Mouse (Mus musculus) lung, embryonic 14.5 days (tissue): Measurements from ENCODE around the gene Gm12394. TPM values are rescaled to one million over a fixed set of nuclear protein-coding genes. Genes with fewer than 3 reads are reported as not detected.
"Not testable (repeated sequence)": the region's sequence is repeated elsewhere in the genome, so short reads cannot be mapped to it uniquely, and the experiment has no call there.

Source experiments
- ATAC-seq: fragments of 200-750 bp; cut with Nextera tagmentation; 2 replicates; pipeline ENCODE4 v1.8.0; 2017; ENCODE audit warnings: mild to moderate bottlenecking, moderate TSS enrichment, moderate library complexity; ENCODE audit not compliant: insufficient read depth
- DNase-seq: peaks from one replicate; pipeline ENCODE4 v3.0.0-alpha.2; 2015
- H3K27ac ChIP-seq: fragments of 300-500 bp; sonication (generic); 2 replicates; pipeline ENCODE4 v1.5.1; 2014; ENCODE audit warnings: low read depth, mild to moderate bottlenecking, moderate library complexity
- H3K27me3 ChIP-seq: fragments of 300-500 bp; sonication (generic); 2 replicates; pipeline ENCODE4 v1.6.1; 2014; ENCODE audit warnings: low read length, control low read depth; ENCODE audit not compliant: insufficient read depth
- H3K36me3 ChIP-seq: fragments of 300-500 bp; sonication (generic); 2 replicates; pipeline ENCODE4 v1.6.1; 2014; ENCODE audit warnings: control low read depth; ENCODE audit not compliant: insufficient read depth
- H3K4me1 ChIP-seq: fragments of 300-500 bp; sonication (generic); 2 replicates; pipeline ENCODE4 v1.6.1; 2014; ENCODE audit warnings: antibody characterized with exemption, control low read depth; ENCODE audit not compliant: insufficient read depth
- H3K4me2 ChIP-seq: fragments of 300-500 bp; sonication (generic); 2 replicates; pipeline ENCODE4 v1.6.1; 2014; ENCODE audit warnings: mild to moderate bottlenecking
- H3K4me3 ChIP-seq: fragments of 300-500 bp; sonication (generic); 2 replicates; pipeline ENCODE4 v1.5.1; 2014; ENCODE audit warnings: low read depth, low read length
- H3K9ac ChIP-seq: fragments of 300-500 bp; sonication (generic); 2 replicates; pipeline ENCODE4 v1.6.1; 2014
- H3K9me3 ChIP-seq: fragments of 300-500 bp; sonication (generic); 2 replicates; pipeline ENCODE4 v1.6.1; 2016; ENCODE audit warnings: low read depth, low read length, control low read depth
- CTCF ChIP-seq: IDR thresholded peaks from 2 replicates; pipeline ENCODE4 v1.5.1; 2016; ENCODE audit warnings: antibody characterized with exemption, low read depth
- WGBS: fragments of 180-500 bp; shearing (Covaris S2); extraction: QIAGEN DNeasy Blood & Tissue Kit; methylation state at CpG from one replicate; pipeline ENCODE4 v1.1.7; 2014; 5-methylcytosine and 5-hydroxymethylcytosine counted together
- polyA plus RNA-seq: library from polyadenylated mRNA; unstranded; fragments of >200 nt; fragmentation: Nextera tagmentation; extraction: Ambion mirVana; gene quantifications from 2 replicates; pipeline ENCODE4 v1.2.1, GENCODE M21; 2014

The Gm12394 gene
- 0.12 and 0.38 TPM in 2 replicates for polyA plus RNA-seq

- H3K9ac ChIP-seq, H3K4me3 ChIP-seq, ATAC-seq, H3K36me3 ChIP-seq, DNase-seq, H3K9me3 ChIP-seq, H3K27me3 ChIP-seq, H3K4me2 ChIP-seq, H3K27ac ChIP-seq, H3K4me1 ChIP-seq: not testable (repeated sequence)
- WGBS: 59% methylated on average over 1 of the region's 1 CpGs
These were observed at the start of gene Gm12394 for GRCm38 (mm10) chr4:42856671-42857070. Gene Gm12394 (minus strand): TSS chr4:42856771.

- Histone ChIP-seq H3K27ac (no peak overlapping the region), H3K4me1 (no peaks in the 10 kb centered on the region), H3K4me3 (no peak overlapping the region), H3K9ac (no peak overlapping the region), H3K4me2 (no peak overlapping the region), H3K36me3 (no peaks in the 10 kb centered on the region), H3K27me3 (no peaks in the 10 kb centered on the region), H3K9me3 (no peaks in the 10 kb centered on the region)
- 85% methylated on average over 6 of the region's 6 CpGs for WGBS
- TF ChIP-seq CTCF: no peak
- ATAC-seq (no peak), DNase-seq (no peak)
These were observed 48.4 kb upstream of the Gm12394 start for GRCm38 (mm10) chr4:42904966-42905365.

- no peak overlapping the region for H3K4me3 ChIP-seq
- no peak for ATAC-seq
- H3K4me2 ChIP-seq: no peak overlapping the region
- TF ChIP-seq CTCF: no peak
- H3K9ac ChIP-seq: no peak overlapping the region
- no peaks in the 10 kb centered on the region for H3K36me3 ChIP-seq
- no peaks in the 10 kb centered on the region for H3K9me3 ChIP-seq
- no peak for DNase-seq
- no peaks in the 10 kb centered on the region for H3K4me1 ChIP-seq
- no peaks in the 10 kb centered on the region for H3K27me3 ChIP-seq
- 85% methylated on average over 3 of the region's 3 CpGs for WGBS
- no peak overlapping the region for H3K27ac ChIP-seq
These were observed 48.0 kb upstream of the Gm12394 start for GRCm38 (mm10) chr4:42904523-42904922.

- Histone ChIP-seq H3K9ac (no peak overlapping the region), H3K36me3 (no peaks in the 10 kb centered on the region), H3K27ac (no peak overlapping the region), H3K9me3 (no peaks in the 10 kb centered on the region), H3K4me1 (no peaks in the 10 kb centered on the region), H3K27me3 (no peaks in the 10 kb centered on the region), H3K4me2 (no peak overlapping the region), H3K4me3 (no peak overlapping the region)
- DNase-seq: no peak
- no peak for TF ChIP-seq CTCF
- ATAC-seq: no peak
- 29% methylated on average over 1 of the region's 1 CpGs for WGBS
These were observed 47.4 kb upstream of the Gm12394 start for GRCm38 (mm10) chr4:42903942-42904341.

- H3K27ac ChIP-seq: no peak overlapping the region
- H3K4me3 ChIP-seq: no peak overlapping the region
- H3K4me1 ChIP-seq: no peaks in the 10 kb centered on the region
- H3K4me2 ChIP-seq: no peak overlapping the region
- no peaks in the 10 kb centered on the region for H3K27me3 ChIP-seq
- ATAC-seq: no peak
- H3K36me3 ChIP-seq: no peaks in the 10 kb centered on the region
- 85% methylated on average over 5 of the region's 5 CpGs for WGBS
- H3K9me3 ChIP-seq: no peaks in the 10 kb centered on the region
- DNase-seq: no peak
- H3K9ac ChIP-seq: no peak overlapping the region
- TF ChIP-seq CTCF: no peak
These were observed 46.2 kb upstream of the Gm12394 start for GRCm38 (mm10) chr4:42902730-42903129.

GRCm38 (mm10) chr4:42902174-42902573, 45.6 kb upstream of the Gm12394 start:
- Histone ChIP-seq H3K4me1 (no peaks in the 10 kb centered on the region), H3K9ac (no peak overlapping the region), H3K4me2 (no peak overlapping the region), H3K9me3 (no peaks in the 10 kb centered on the region), H3K27ac (no peak overlapping the region), H3K27me3 (no peaks in the 10 kb centered on the region), H3K36me3 (no peaks in the 10 kb centered on the region), H3K4me3 (no peak overlapping the region)
- 40% methylated on average over 9 of the region's 9 CpGs for WGBS
- ATAC-seq: no peak
- peak; percentile 27 for DNase-seq
- peak; percentile 59 for TF ChIP-seq CTCF

- Histone ChIP-seq H3K4me2 (no peak overlapping the region), H3K4me1 (no peaks in the 10 kb centered on the region), H3K9me3 (no peaks in the 10 kb centered on the region), H3K36me3 (no peaks in the 10 kb centered on the region), H3K4me3 (no peak overlapping the region), H3K27ac (no peak overlapping the region), H3K27me3 (no peaks in the 10 kb centered on the region), H3K9ac (no peak overlapping the region)
- TF ChIP-seq CTCF: no peak
- DNase-seq (no peak), ATAC-seq (no peak)
- 56% methylated on average over 5 of the region's 5 CpGs for whole genome bisulfite sequencing
These were observed 44.3 kb upstream of the Gm12394 start for GRCm38 (mm10) chr4:42900878-42901277.

GRCm38 (mm10) chr4:42898914-42899313, 42.3 kb upstream of the Gm12394 start:
- Histone ChIP-seq H3K9me3 (no peaks in the 10 kb centered on the region), H3K36me3 (no peaks in the 10 kb centered on the region), H3K4me3 (no peak overlapping the region), H3K27me3 (no peaks in the 10 kb centered on the region), H3K9ac (no peak overlapping the region), H3K27ac (no peak overlapping the region), H3K4me2 (no peak overlapping the region), H3K4me1 (no peaks in the 10 kb centered on the region)
- WGBS: 36% methylated on average over 3 of the region's 3 CpGs
- TF ChIP-seq CTCF: no peak
- ATAC-seq (no peak), DNase-seq (no peak)
